9 mouse cellular contexts compared by ENCODE assay signal in genomic region chr9:44567338-44568082, GRCm38 (mm10). TPM values are rescaled to one million over a fixed set of nuclear protein-coding genes. Genes with fewer than 3 reads are reported as not detected.
DNase-seq lines count a peak whose midpoint lies in the region; ATAC-seq lines count a peak whose summit lies in the region.
"Had no signal": no experiment of that assay in that cellular context is flagged by ENCODE, and none has a peak within 500 bp of the region (broad histone marks: within the 10 kb centered on the region; RNA-seq: fewer than 3 reads in every experiment).

No protein-coding gene starts in this region.

- no peak for ATAC-seq in liver, embryonic 11.5 days (replicated peaks; ENCODE audit: low FRiP score)

- H3K9ac ChIP-seq in liver, embryonic 11.5 days (ENCODE audit: low read depth, low read length), result peak overlapping the region; percentile 39

- peak; percentile 28 to 32 for DNase-seq in spleen, adult 18-20 months
- DNase-seq in spleen, postnatal 10 days (ENCODE audit: low spot score in 2 of 2), result no peak
- DNase-seq in cerebellum, adult 11-12 months, result peak; percentile 69
- no peak for DNase-seq in liver, embryonic 11.5 days (ENCODE audit: low spot score)
- peak; percentile 93 for DNase-seq in skeletal muscle tissue, adult 2 months (ENCODE audit: low read depth, low spot score)
- no peak for DNase-seq in layer of hippocampus, postnatal 25 days (ENCODE audit: extremely low spot score in 1 of 2, low spot score in 1 of 2)
- no peak for DNase-seq in embryo, embryonic 10.5 days (ENCODE audit: low spot score)
- DNase-seq in thymus, postnatal 0 days (ENCODE audit: low spot score), result no peak

- peak overlapping the region; percentile 21; the same call in 1 of the 2 replicates for H3K27ac ChIP-seq in liver, embryonic 11.5 days (ENCODE audit: low read depth, low read length)

- H3K9me3 ChIP-seq in liver, embryonic 11.5 days (ENCODE audit: control insufficient read depth, low read length), result no peaks in the 10 kb centered on the region

- peak overlapping the region; percentile 4; the same call in 1 of the 2 replicates for H3K4me2 ChIP-seq in liver, embryonic 11.5 days

- 58% methylated on average over 9 of the region's 9 CpGs for WGBS in liver, embryonic 11.5 days

- peaks cover 17% of the 10 kb centered on the region for H3K4me1 ChIP-seq in liver, embryonic 11.5 days (replicated peaks; ENCODE audit: control insufficient read depth, insufficient read depth, low read length)

- H3K4me3 ChIP-seq in liver, embryonic 11.5 days (ENCODE audit: low read depth, low read length), result no peak overlapping the region

- no peaks in the 10 kb centered on the region for H3K27me3 ChIP-seq in liver, embryonic 11.5 days (replicated peaks; ENCODE audit: control insufficient read depth, insufficient read depth, low read length)

- H3K36me3 ChIP-seq in liver, embryonic 11.5 days (ENCODE audit: control insufficient read depth, insufficient read depth, low read length), result no peaks in the 10 kb centered on the region

RNA-seq across cellular contexts. Expression of gene Cxcr5, which starts 5.8 kb away (rescaled TPM):
- 0.47 TPM in 1 of 2 replicates, not detected in the other for polyA plus RNA-seq in liver, embryonic 11.5 days (2014; fragmentation: Nextera tagmentation; extraction: Ambion mirVana)
- not detected for total RNA-seq in layer of hippocampus, postnatal 25 days (2021)
- polyA plus RNA-seq in thymus, postnatal 0 days (2015; fragmentation: Nextera tagmentation; extraction: Ambion mirVana), result 1.4 and 1.5 TPM in 2 replicates
- total RNA-seq: left cerebral cortex, postnatal 25 days had no signal

RNA-seq across cellular contexts. Expression of gene Ddx6, which starts 37.2 kb away (rescaled TPM):
- 8.4 and 10.2 TPM in 2 replicates for polyA plus RNA-seq in liver, embryonic 11.5 days (2014; fragmentation: Nextera tagmentation; extraction: Ambion mirVana)
- total RNA-seq in layer of hippocampus, postnatal 25 days (2021), result 100 to 1,000 TPM; 117 to 126 TPM
- polyA plus RNA-seq in thymus, postnatal 0 days (2015; fragmentation: Nextera tagmentation; extraction: Ambion mirVana), result 22.2 and 29.5 TPM in 2 replicates

Comparison
In these comparisons a context has a peak if more than half of its experiments do, and no peak if none do; other contexts are left out.
1. DNase-seq: peak in spleen, adult 18-20 months (2 of 2), cerebellum, adult 11-12 months (single experiment) and skeletal muscle tissue, adult 2 months (single experiment); none in spleen, postnatal 10 days (0 of 2), liver, embryonic 11.5 days (single experiment), layer of hippocampus, postnatal 25 days (0 of 2), embryo, embryonic 10.5 days (single experiment) and thymus, postnatal 0 days (single experiment).